Mouse (Mus musculus) stomach, embryonic 14.5 days (tissue): ENCODE measurements around the gene Ncapg2. TPM values are rescaled to one million over a fixed set of nuclear protein-coding genes. Genes with fewer than 3 reads are reported as not detected.
A peak's percentile ranks its signal among the peaks of the same experiment; 100 is the strongest.

Source experiments
- ATAC-seq: fragments of 200-750 bp; cut with Nextera tagmentation; 2 replicates; pipeline ENCODE4 v1.8.0; 2017; ENCODE audit warnings: low read depth, moderate TSS enrichment; ENCODE audit not compliant: insufficient number of reproducible peaks, insufficient read depth, low FRiP score
- H3K27ac ChIP-seq: fragments of 300-500 bp; sonication (generic); 2 replicates; pipeline ENCODE4 v1.5.1; 2014; ENCODE audit warnings: mild to moderate bottlenecking, low read length, moderate library complexity, mixed read lengths
- H3K27me3 ChIP-seq: fragments of 300-500 bp; sonication (generic); 2 replicates; pipeline ENCODE4 v1.6.1; 2014; ENCODE audit warnings: low read length, control low read depth, mixed read lengths; ENCODE audit not compliant: control insufficient read depth, insufficient read depth
- H3K36me3 ChIP-seq: fragments of 300-500 bp; sonication (generic); 2 replicates; pipeline ENCODE4 v1.6.1; 2014; ENCODE audit warnings: mild to moderate bottlenecking, control low read depth, low read length, moderate library complexity, mixed read lengths; ENCODE audit not compliant: control insufficient read depth, insufficient read depth
- H3K4me1 ChIP-seq: fragments of 300-500 bp; sonication (generic); 2 replicates; pipeline ENCODE4 v1.6.1; 2014; ENCODE audit warnings: low read length, control low read depth, mixed read lengths; ENCODE audit not compliant: control insufficient read depth, insufficient read depth
- H3K4me2 ChIP-seq: fragments of 300-500 bp; sonication (generic); replicated peaks from 2 replicates; pipeline ENCODE4 v1.6.1; 2014; ENCODE audit warnings: low read depth, low read length, control low read depth
- H3K4me3 ChIP-seq: fragments of 300-500 bp; sonication (generic); 2 replicates; pipeline ENCODE4 v1.5.1; 2014; ENCODE audit warnings: low read depth, low read length, control low read depth
- H3K9ac ChIP-seq: fragments of 300-500 bp; sonication (generic); replicated peaks from 2 replicates; pipeline ENCODE4 v1.6.1; 2014; ENCODE audit warnings: low read depth, mild to moderate bottlenecking, control low read depth, low read length, moderate library complexity, mixed read lengths
- H3K9me3 ChIP-seq: fragments of 300-500 bp; sonication (generic); 2 replicates; pipeline ENCODE4 v1.6.1; 2016; ENCODE audit warnings: low read depth, low read length, control low read depth; ENCODE audit not compliant: control insufficient read depth
- WGBS: fragments of 180-500 bp; shearing (Covaris S2); extraction: QIAGEN DNeasy Blood & Tissue Kit; methylation state at CpG from one replicate; pipeline ENCODE4 v1.1.7; 2014; 5-methylcytosine and 5-hydroxymethylcytosine counted together
- polyA plus RNA-seq: library from polyadenylated mRNA; unstranded; fragments of >200 nt; fragmentation: Nextera tagmentation; extraction: Ambion mirVana; gene quantifications from 2 replicates; pipeline ENCODE4 v1.2.1, GENCODE M21; 2014

Gene Ncapg2
- polyA plus RNA-seq, 1 experiment from 2014 or later = 44.6 TPM

DNA sequence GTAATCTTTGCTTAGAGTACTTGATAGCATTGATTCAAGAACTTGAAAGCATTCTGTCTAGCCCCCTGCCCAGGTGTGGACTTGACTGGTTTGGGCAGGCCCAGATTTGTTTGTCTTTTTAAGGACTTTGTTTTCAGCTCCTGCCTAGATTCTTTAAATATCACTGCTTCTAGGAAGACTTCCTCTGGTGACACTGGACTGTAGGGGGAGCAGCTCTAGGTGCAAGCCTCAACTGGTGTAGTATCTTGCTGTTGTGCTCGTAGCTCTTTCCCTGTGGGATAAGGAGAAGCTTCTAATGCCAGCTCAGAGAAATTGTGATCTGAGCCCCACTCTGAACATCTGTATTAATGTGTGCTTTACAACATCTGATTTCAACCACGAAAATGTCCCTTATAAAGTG, 10.9 kb upstream of the Ncapg2 start:
- Histone ChIP-seq H3K4me2 (no peak overlapping the region), H3K36me3 (no peaks in the 10 kb centered on the region), H3K27me3 (no peaks in the 10 kb centered on the region), H3K4me1 (no peaks in the 10 kb centered on the region), H3K27ac (no peak overlapping the region), H3K4me3 (no peak overlapping the region), H3K9ac (no peak overlapping the region), H3K9me3 (no peaks in the 10 kb centered on the region)
- WGBS = 57% methylated on average over 2 of the region's 2 CpGs
- no peak for ATAC-seq

DNA sequence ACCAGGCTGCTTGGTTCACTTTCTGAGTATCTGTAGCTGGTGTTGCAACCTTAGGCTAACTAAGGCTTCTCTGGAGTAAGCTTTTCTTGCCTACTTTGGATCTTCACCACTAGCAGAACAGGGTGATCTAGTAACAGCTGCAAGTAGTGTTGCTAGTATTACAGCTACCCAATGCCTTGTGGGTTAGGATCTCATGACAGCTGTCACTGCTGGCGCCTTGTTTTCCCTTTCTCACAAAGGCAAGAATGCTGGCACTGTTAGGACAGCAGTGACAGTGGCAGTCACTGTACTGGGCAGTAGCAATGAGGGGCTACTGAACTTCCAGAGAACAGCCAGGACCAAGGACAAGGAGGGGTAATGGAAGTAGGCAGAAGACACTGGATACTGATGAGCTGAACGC, 9.9 kb upstream of the Ncapg2 start:
- 91% methylated on average over 2 of the region's 2 CpGs for WGBS
- Histone ChIP-seq H3K36me3 (no peaks in the 10 kb centered on the region), H3K9me3 (no peaks in the 10 kb centered on the region), H3K27me3 (no peaks in the 10 kb centered on the region), H3K4me2 (no peak overlapping the region), H3K4me1 (no peaks in the 10 kb centered on the region), H3K9ac (no peak overlapping the region), H3K27ac (no peak overlapping the region), H3K4me3 (no peak overlapping the region)
- ATAC-seq = no peak

DNA sequence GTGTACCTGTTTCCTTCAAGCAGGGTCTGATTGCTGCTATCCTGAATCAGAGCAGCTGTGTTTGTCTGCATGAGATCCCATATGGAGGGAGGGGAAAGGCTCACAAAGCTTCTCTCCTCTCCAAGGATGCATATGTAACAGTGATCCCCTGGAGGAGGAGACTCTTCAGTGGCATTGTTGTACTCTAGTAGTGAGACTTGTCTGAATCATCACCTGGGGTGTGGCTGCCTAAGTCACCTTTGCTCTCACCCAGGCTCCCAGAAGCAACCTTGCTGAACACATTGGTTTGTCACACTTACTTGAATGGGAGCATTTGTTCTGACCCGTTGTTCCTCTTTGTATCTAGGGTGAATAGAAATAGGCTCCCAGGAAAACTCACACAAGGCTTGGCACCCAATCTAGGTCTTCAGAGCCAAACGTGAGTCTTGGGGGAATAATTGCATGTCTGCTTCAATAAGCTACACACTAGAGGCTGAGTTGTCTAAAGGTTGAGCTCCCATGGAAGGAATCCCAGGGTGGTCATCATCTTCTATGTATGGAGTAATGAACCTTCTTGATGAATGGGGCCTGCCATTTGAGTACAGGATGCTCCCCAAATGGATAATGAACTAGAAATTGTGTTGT, 9.0 kb upstream of the Ncapg2 start:
- no peak for ATAC-seq
- Histone ChIP-seq H3K4me3 (no peak overlapping the region), H3K27me3 (no peaks in the 10 kb centered on the region), H3K27ac (no peak overlapping the region), H3K36me3 (no peaks in the 10 kb centered on the region), H3K9me3 (no peaks in the 10 kb centered on the region; the same call in 1 of the 2 replicates), H3K4me2 (no peak overlapping the region), H3K4me1 (no peaks in the 10 kb centered on the region), H3K9ac (no peak overlapping the region)
- 76% methylated on average over 2 of the region's 2 CpGs for WGBS

DNA sequence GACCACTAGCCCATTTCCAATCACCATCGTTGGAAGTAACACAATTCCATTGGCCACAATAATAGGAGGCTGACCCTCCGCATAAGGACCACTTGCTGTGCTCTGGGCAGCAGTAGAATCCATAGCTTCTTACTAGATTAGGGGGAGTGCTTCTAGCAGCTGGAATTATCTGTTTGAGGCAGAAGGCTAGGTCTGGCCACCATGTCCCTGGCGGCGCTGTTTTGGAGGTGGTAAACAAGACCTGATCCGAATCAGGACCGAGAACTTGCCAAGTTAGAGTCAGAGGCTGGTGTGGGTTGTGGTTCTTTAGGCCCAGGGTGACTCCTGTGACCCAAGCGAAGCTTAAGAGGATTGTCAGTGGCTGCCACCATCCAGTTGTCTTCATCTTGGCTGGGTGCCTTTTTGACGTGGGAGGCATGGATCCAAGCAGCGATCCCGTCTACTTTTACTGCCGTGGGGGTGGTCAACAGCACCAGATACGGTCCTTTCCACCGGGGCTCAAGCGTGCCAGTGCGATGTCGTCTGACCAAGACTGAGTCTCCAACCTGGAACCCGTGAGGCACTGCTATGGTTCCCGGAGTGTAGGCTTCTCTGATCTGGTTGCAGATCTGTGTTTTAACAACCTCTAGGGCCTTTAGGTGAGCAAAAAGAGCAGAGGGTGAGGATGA, 1.1 kb upstream of the Ncapg2 start:
- H3K4me1 ChIP-seq = peaks cover 4% of the 10 kb centered on the region; the same call in 1 of the 2 replicates
- peak overlapping the region; percentile 48 for H3K4me2 ChIP-seq
- H3K27ac ChIP-seq = no peak overlapping the region
- H3K9ac ChIP-seq = no peak overlapping the region
- H3K36me3 ChIP-seq = peaks cover 9% of the 10 kb centered on the region
- 95% methylated on average over 18 of the region's 18 CpGs for WGBS
- no peak for ATAC-seq
- no peaks in the 10 kb centered on the region for H3K27me3 ChIP-seq
- H3K9me3 ChIP-seq = peaks cover 29% of the 10 kb centered on the region
- peak overlapping the region; percentile 67 for H3K4me3 ChIP-seq

DNA sequence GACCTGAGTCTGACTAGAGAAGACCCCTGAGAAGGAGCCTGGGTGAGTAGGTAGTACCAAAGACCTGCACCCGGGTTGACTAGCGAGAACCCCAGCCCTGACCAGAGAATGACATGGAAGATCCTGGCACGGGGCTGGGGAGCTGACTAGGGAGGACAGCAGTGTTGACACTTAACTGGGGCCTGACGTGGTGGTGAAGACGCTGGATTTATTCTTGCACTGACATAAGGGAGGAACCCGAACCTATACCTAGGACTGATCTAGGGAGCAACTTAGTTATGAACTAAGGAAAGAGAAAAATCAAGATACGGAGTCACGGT, 594 bp downstream of the Ncapg2 start:
- Histone ChIP-seq H3K4me2 (peak overlapping the region; percentile 85), H3K27me3 (no peaks in the 10 kb centered on the region), H3K36me3 (peaks cover 9% of the 10 kb centered on the region), H3K4me3 (peak overlapping the region; percentile 67), H3K9me3 (peaks cover 29% of the 10 kb centered on the region), H3K27ac (peak overlapping the region; percentile 33), H3K4me1 (peaks cover 4% of the 10 kb centered on the region; the same call in 1 of the 2 replicates), H3K9ac (peak overlapping the region; percentile 81)
- ATAC-seq = peak; percentile 5; the same call in 1 of the 2 replicates
- 9% methylated on average over 8 of the region's 8 CpGs for WGBS

DNA sequence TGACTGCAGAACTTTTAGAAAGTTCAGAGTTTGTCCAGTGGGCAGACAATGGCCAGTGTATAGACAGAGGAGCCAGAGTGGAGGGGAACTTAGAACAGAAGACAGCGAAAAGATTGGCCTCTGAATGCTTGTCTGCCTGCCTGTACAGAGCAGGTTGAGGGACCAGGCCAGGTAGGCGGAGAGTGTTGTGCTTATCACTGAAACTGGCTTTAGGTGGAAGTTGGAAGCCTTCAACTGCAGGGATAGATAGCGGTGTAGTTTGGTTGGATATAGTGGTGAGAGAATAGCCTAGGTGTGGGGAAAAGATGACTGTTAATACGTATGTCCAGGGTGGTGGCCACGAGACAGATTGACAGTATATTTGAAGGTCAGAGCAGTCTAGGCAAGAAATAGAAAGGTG, 2.7 kb downstream of the Ncapg2 start:
- Histone ChIP-seq H3K4me1 (peaks cover 4% of the 10 kb centered on the region; the same call in 1 of the 2 replicates), H3K9me3 (peaks cover 14% of the 10 kb centered on the region; the same call in 1 of the 2 replicates), H3K27me3 (no peaks in the 10 kb centered on the region), H3K36me3 (peaks cover 12% of the 10 kb centered on the region), H3K4me3 (no peak overlapping the region), H3K4me2 (no peak overlapping the region), H3K27ac (no peak overlapping the region), H3K9ac (no peak overlapping the region)
- 94% methylated on average over 5 of the region's 5 CpGs for WGBS
- ATAC-seq = no peak

DNA sequence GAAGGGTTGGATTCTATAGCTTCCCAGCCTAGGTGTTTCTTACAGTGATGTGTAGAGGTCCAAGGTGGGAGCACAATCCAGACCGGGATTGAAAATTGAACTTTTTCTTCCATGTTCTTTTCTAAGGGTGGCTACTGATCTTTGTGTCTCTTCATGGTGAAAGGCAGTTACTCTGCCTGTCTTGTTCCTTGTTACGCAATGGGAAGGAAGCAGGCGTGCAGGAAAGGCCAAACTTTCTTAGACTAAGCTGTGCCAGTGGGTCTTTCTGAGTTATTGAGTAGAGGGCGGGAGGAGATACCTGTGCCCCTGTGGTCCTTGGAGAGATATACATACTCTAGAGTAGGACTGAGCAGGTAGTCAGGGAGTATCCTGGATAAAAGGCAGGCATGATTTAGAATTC, 9.7 kb downstream of the Ncapg2 start:
- Histone ChIP-seq H3K36me3 (peaks cover 35% of the 10 kb centered on the region), H3K27ac (no peak overlapping the region), H3K4me3 (no peak overlapping the region), H3K9me3 (no peaks in the 10 kb centered on the region), H3K27me3 (no peaks in the 10 kb centered on the region), H3K4me2 (no peak overlapping the region), H3K9ac (no peak overlapping the region), H3K4me1 (no peaks in the 10 kb centered on the region)
- no peak for ATAC-seq
- 88% methylated on average over 4 of the region's 4 CpGs for WGBS

DNA sequence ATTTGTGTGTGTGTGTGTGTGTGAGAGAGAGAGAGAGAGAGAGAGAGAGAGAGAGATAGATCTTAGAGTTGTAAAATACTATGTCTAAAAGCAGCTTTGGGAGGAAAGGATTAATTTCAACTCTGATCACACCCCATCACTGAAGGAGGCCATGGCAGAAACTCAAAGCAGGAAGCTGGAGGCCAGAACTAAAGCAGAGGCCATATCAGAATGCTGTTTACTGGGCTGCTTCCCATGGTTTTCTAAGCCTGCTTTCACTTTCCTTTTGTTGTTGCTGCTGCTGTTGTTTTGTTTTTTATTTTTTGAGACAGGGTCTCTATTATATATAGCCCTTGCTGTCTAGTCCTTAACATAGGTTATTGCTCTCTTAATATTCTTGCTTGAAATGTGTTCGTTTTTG, 11.3 kb downstream of the Ncapg2 start:
- WGBS = 92% methylated on average over 1 of the region's 1 CpGs
- no peak overlapping the region for H3K4me2 ChIP-seq
- H3K4me3 ChIP-seq = no peak overlapping the region
- H3K4me1 ChIP-seq = no peaks in the 10 kb centered on the region
- peaks cover 35% of the 10 kb centered on the region for H3K36me3 ChIP-seq
- no peak overlapping the region for H3K27ac ChIP-seq
- no peaks in the 10 kb centered on the region for H3K9me3 ChIP-seq
- ATAC-seq = no peak
- no peaks in the 10 kb centered on the region for H3K27me3 ChIP-seq
- H3K9ac ChIP-seq = no peak overlapping the region

DNA sequence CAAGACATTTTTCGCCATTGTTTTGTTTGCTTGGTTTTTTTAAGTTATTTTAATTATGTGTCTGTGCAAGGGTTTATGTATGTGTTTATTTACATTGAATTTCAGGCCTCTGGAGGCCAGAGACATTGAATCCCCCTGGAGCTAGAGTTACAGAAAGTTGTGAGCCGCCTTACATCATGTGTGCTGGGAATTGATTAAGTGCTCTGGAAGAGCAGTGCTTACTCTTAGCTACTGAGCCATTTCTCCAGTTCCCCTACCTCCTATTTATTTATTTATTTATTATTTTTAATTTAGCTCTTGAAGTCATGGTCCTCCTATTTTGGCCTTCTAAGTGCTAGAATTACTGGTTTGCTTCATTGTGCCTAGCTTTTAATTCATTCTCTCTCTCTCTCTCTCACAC, 16.5 kb downstream of the Ncapg2 start:
- WGBS = 91% methylated on average over 2 of the region's 2 CpGs
- Histone ChIP-seq H3K27ac (no peak overlapping the region), H3K4me1 (no peaks in the 10 kb centered on the region), H3K4me3 (no peak overlapping the region), H3K9ac (no peak overlapping the region), H3K36me3 (peaks cover 28% of the 10 kb centered on the region), H3K4me2 (no peak overlapping the region), H3K9me3 (no peaks in the 10 kb centered on the region), H3K27me3 (no peaks in the 10 kb centered on the region)
- ATAC-seq = no peak
